Mouse (Mus musculus): ENCODE results near the gene Tmem110.

The Tmem110 gene

DNA sequence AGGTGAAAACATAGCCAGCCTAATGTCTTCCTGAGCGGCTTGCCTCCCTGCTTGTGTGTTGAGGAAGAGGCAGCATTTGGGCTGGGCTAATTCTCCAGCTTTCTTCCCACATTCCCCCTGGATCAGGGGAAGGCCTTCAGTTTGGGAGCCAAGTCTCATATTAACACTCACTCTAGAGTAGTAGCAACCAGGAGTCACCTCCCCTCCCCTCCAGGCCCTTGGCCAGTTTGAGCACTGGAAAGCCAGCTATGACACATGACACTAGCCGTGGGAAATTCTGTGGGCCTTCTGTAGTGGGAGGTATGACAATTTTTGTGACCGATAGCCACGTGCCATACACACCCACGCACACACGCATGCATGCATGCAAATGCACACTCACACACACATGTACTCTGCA, 80.6 kb downstream of the Tmem110 start:
- no peak for DNase-seq

- no peak for DNase-seq
Measured at GRCm38 (mm10) chr14:30907814-30908265, 82.5 kb downstream of the Tmem110 start.

DNA sequence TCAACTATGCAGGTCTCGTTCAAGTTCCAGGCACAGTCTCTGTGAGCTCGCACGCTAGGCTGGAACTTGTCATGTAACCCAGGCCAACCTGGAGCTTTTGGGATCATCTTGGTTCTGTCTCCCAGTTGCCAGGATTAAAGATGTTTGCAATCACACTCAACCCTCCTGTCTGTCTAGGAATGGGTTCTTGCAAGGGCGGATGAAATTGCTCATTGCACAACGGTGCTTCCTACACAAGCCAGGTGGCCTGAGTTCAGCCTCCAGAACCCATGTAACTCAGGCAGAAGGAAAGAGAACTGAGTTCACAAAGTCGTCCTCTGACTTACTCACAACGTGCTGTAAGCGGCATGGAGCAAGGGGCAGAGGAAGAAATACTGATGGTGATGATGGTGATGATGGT, 85.8 kb downstream of the Tmem110 start:
- no peak for DNase-seq

GRCm38 (mm10) chr14:30912641-30913040, 87.3 kb downstream of the Tmem110 start:
- DNase-seq = peak; percentile 37

GRCm38 (mm10) chr14:30913404-30913803, 88.0 kb downstream of the Tmem110 start:
- DNase-seq = peak; percentile 21

GRCm38 (mm10) chr14:30916516-30916915, 91.1 kb downstream of the Tmem110 start:
- no peak for DNase-seq

DNA sequence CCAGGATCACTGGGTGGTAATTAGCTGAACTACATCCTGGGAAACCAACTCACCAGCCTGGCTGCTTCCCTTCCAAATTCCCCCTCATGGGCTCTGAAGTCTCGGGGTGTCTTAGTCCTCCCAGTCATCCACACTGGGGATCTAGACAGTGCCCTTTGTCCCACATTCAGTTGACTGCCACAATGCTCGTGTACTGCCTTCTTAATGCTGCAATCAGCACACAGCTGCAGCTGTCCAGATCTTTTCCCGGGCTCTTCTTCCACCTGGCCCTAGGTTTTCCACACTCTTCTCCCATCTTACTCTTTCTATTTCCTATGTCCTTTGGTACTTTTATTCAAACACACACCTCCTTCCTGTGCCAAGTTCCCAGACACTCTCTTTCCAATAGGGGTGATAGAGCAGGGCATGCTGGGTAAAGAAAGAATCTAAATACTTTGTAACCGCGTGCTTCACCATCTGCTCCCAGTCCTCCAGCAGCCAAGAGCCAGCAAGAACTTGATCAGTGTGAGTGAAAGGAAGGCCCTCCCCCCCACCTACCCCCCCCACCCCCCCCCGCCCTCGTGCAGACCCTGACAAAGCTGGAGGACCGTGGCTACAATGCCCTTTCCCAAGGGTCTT, 96.8 kb downstream of the Tmem110 start:
- DNase-seq = no peak

DNA sequence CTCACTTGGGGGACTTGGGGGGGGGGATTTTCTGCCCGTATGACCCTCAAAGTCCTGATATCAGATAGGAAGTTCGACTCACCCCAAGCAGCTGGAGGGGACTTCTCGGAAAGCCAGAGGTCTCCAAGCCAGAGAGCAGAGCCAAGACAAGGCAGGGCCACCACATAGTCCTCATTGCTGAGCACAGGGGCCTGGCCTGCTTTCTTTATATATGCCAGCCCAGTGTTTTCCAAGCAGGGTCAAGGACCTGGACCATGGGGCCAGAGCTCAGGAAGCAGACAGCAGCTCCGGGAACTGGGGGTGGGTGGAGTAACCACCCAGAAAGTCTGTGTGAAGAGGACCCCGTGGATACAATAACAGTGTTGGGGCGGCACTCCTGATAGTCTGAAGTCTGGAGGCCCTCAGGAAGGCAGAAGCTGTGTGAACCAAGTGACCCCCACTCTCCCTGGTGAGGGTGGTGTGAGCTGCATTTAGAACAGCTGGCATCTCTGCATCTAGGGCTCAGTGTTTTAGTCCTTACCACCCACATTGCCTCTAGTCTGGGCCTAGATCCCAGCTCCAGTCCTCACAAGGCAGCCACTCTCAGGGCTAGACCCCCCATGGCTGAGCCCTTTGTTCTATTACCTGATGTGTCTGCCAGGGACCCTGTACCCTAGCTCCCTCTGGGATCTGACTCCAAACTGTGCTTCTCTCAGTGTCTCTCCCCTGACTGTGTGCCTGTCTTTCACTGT, 98.2 kb downstream of the Tmem110 start, which contains the start of gene Itih3:
Gene Itih3, minus strand, starts transcription at position 386 of the 731 bp plus-strand sequence.
- no peak for DNase-seq

DNA sequence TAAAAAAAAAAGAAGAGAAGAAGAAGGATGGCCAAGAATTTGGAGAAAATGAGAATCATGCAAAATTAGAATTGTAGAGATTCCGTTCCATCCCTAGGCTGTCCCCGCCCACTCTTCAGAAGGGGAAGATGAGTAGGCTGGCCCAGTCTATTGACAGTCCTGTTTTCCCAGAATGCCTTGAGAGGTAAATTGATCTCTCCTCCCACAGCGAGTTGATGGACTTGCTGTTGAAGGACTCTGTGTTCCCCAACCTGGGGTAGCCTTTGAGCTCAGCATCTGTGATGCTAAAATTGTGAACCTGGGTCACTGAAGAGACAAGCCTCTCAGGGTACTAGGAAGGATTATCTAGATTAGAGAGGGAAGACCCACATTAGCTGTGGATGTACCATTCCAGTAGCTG, 100.1 kb downstream of the Tmem110 start:
- DNase-seq = no peak
